Mouse (Mus musculus): ENCODE results near the gene Atg16l2. TPM values are rescaled to one million over a fixed set of nuclear protein-coding genes. Genes with fewer than 3 reads are reported as not detected.

Atg16l2 gene
- polyA plus RNA-seq, 1 experiment from 2014 or later: 5.3 TPM

GRCm38 (mm10) chr7:101263511-101263910 lies 38.5 kb downstream of the Atg16l2 start:
- Histone ChIP-seq H3K27ac (ENCODE audit: low read depth) (no peak overlapping the region), H3K4me1 (ENCODE audit: insufficient read depth) (no peaks in the 10 kb centered on the region), H3K4me3 (ENCODE audit: low read depth, low read length) (no peak overlapping the region), H3K4me2 (ENCODE audit: low read depth, low read length) (no peak overlapping the region), H3K27me3 (ENCODE audit: insufficient read depth, low read length) (no peaks in the 10 kb centered on the region), H3K9ac (replicated peaks) (no peak overlapping the region), H3K9me3 (ENCODE audit: low read length) (no peaks in the 10 kb centered on the region), H3K36me3 (replicated peaks; ENCODE audit: insufficient read depth, low read length) (peaks cover 12% of the 10 kb centered on the region; the same call in 1 of the 2 replicates)
- ATAC-seq (no peak), DNase-seq (no peak)
- TF ChIP-seq CTCF (IDR thresholded peaks at IDR 0.05; ENCODE audit: low read depth) (no peak), EP300 (IDR thresholded peaks at IDR 0.05; ENCODE audit: low read depth) (no peak)

GRCm38 (mm10) chr7:101261941-101262546 lies 40.0 kb downstream of the Atg16l2 start:
- no peak overlapping the region for H3K4me2 ChIP-seq (ENCODE audit: low read depth, low read length)
- WGBS (ENCODE audit: insufficient replicate concordance): 75% methylated on average over 4 of the region's 4 CpGs
- H3K27ac ChIP-seq (ENCODE audit: low read depth): no peak overlapping the region
- DNase-seq (no peak), ATAC-seq (no peak)
- H3K36me3 ChIP-seq (replicated peaks; ENCODE audit: insufficient read depth, low read length): peaks cover 12% of the 10 kb centered on the region; the same call in 1 of the 2 replicates
- H3K4me1 ChIP-seq (ENCODE audit: insufficient read depth): no peaks in the 10 kb centered on the region
- no peak for TF ChIP-seq CTCF (IDR thresholded peaks at IDR 0.05; ENCODE audit: low read depth)
- TF ChIP-seq EP300 (IDR thresholded peaks at IDR 0.05; ENCODE audit: low read depth): no peak
- no peak overlapping the region for H3K4me3 ChIP-seq (ENCODE audit: low read depth, low read length)
- no peaks in the 10 kb centered on the region for H3K27me3 ChIP-seq (ENCODE audit: insufficient read depth, low read length)
- no peaks in the 10 kb centered on the region for H3K9me3 ChIP-seq (ENCODE audit: low read length)
- no peak overlapping the region for H3K9ac ChIP-seq (replicated peaks)

DNA sequence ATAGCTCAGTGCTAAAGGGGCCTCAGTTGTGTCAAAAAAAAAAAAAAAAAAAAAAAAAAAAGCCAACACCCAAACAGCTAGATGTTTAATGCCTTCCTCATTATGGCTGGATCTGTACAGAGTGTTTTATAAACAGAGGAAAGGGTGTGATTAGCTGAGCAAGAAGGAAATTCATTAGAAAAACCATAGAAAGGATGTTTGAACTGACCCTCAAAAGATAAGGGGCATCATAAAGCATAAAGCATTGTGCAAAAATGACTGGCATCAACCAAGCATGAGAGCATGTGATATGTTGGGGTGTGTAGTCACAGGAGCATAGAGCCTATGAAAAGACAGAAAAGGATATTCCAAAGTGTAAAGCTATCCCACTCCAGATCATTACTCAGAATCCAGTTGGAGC lies 43.6 kb downstream of the Atg16l2 start:
- ATAC-seq (no peak), DNase-seq (no peak)
- H3K9ac ChIP-seq (replicated peaks): no peak overlapping the region
- no peak overlapping the region for H3K27ac ChIP-seq (ENCODE audit: low read depth)
- no peaks in the 10 kb centered on the region for H3K4me1 ChIP-seq (ENCODE audit: insufficient read depth)
- no peak overlapping the region for H3K4me2 ChIP-seq (ENCODE audit: low read depth, low read length)
- TF ChIP-seq EP300 (IDR thresholded peaks at IDR 0.05; ENCODE audit: low read depth) (no peak), CTCF (IDR thresholded peaks at IDR 0.05; ENCODE audit: low read depth) (no peak)
- no peaks in the 10 kb centered on the region for H3K27me3 ChIP-seq (ENCODE audit: insufficient read depth, low read length)
- no peak overlapping the region for H3K4me3 ChIP-seq (ENCODE audit: low read depth, low read length)
- H3K9me3 ChIP-seq (ENCODE audit: low read length): no peaks in the 10 kb centered on the region
- peaks cover 14% of the 10 kb centered on the region for H3K36me3 ChIP-seq (replicated peaks; ENCODE audit: insufficient read depth, low read length)

DNA sequence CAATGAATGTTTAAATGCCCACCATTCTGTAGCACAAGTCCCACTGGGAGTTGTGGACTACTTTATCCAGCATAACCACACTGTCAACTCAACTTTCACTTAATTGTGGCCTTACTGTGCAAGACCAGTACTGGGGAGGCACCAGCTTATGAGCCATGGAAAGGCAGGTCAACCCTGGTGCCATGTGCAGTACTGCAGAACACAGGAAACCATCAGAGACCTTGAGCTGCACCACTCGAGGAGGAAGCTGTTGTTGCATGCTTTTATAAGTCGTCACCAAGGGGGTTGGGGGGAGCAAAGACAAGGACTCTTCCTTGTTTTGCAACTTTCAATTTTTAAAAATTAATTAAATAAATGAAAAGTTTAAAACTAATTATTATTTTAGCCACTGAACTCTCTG lies 49.0 kb downstream of the Atg16l2 start:
- H3K27ac ChIP-seq (ENCODE audit: low read depth): no peak overlapping the region
- DNase-seq: no peak
- WGBS (ENCODE audit: insufficient replicate concordance): 25% methylated on average over 2 of the region's 2 CpGs

GRCm38 (mm10) chr7:101249173-101249572 lies 52.9 kb downstream of the Atg16l2 start:
- Histone ChIP-seq H3K36me3 (replicated peaks; ENCODE audit: insufficient read depth, low read length) (peaks cover 16% of the 10 kb centered on the region), H3K9me3 (ENCODE audit: low read length) (no peaks in the 10 kb centered on the region), H3K9ac (replicated peaks) (no peak overlapping the region), H3K4me3 (ENCODE audit: low read depth, low read length) (no peak overlapping the region), H3K27ac (ENCODE audit: low read depth) (no peak overlapping the region), H3K27me3 (ENCODE audit: insufficient read depth, low read length) (no peaks in the 10 kb centered on the region), H3K4me2 (ENCODE audit: low read depth, low read length) (no peak overlapping the region), H3K4me1 (ENCODE audit: insufficient read depth) (no peaks in the 10 kb centered on the region)
- TF ChIP-seq CTCF (IDR thresholded peaks at IDR 0.05; ENCODE audit: low read depth) (no peak), EP300 (IDR thresholded peaks at IDR 0.05; ENCODE audit: low read depth) (no peak)
- WGBS (ENCODE audit: insufficient replicate concordance): 65% methylated on average over 2 of the region's 2 CpGs
- no peak for ATAC-seq
- DNase-seq: no peak

More for the DNA sequence above, 49.0 kb downstream of the Atg16l2 start:
- Histone ChIP-seq H3K9ac (replicated peaks) (no peak overlapping the region), H3K4me1 (ENCODE audit: insufficient read depth) (no peaks in the 10 kb centered on the region), H3K27me3 (ENCODE audit: insufficient read depth, low read length) (no peaks in the 10 kb centered on the region), H3K4me2 (ENCODE audit: low read depth, low read length) (no peak overlapping the region), H3K4me3 (ENCODE audit: low read depth, low read length) (no peak overlapping the region), H3K9me3 (ENCODE audit: low read length) (no peaks in the 10 kb centered on the region), H3K36me3 (replicated peaks; ENCODE audit: insufficient read depth, low read length) (peaks cover 16% of the 10 kb centered on the region)
- TF ChIP-seq CTCF (IDR thresholded peaks at IDR 0.05; ENCODE audit: low read depth): no peak
- TF ChIP-seq EP300 (IDR thresholded peaks at IDR 0.05; ENCODE audit: low read depth): no peak
- ATAC-seq: no peak

DNA sequence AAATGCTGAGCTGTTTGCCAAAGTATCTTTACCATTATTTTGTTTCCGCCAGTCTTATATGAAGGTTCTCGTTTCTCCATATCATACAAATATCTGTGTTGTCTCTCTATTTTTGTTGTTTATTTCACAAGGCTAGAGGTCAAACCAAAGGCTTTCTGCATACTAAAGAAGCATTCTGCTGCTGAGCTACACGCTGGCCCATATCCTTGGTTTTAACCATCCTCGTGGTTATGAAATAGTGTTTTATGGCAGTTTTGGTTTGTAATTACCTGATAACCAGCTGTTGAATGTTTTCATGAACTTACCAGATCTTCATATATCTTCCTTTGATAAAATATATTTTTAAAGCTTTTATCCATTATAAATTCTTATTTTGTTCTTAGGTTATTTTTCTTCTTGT lies 53.3 kb downstream of the Atg16l2 start:
- Histone ChIP-seq H3K9ac (replicated peaks) (no peak overlapping the region), H3K27ac (ENCODE audit: low read depth) (no peak overlapping the region), H3K36me3 (replicated peaks; ENCODE audit: insufficient read depth, low read length) (peaks cover 16% of the 10 kb centered on the region), H3K9me3 (ENCODE audit: low read length) (no peaks in the 10 kb centered on the region), H3K27me3 (ENCODE audit: insufficient read depth, low read length) (no peaks in the 10 kb centered on the region), H3K4me1 (ENCODE audit: insufficient read depth) (no peaks in the 10 kb centered on the region), H3K4me3 (ENCODE audit: low read depth, low read length) (no peak overlapping the region), H3K4me2 (ENCODE audit: low read depth, low read length) (no peak overlapping the region)
- ATAC-seq: no peak
- no peak for DNase-seq
- 81% methylated on average over 4 of the region's 4 CpGs for WGBS (ENCODE audit: insufficient replicate concordance)
- no peak for TF ChIP-seq EP300 (IDR thresholded peaks at IDR 0.05; ENCODE audit: low read depth)
- no peak for TF ChIP-seq CTCF (IDR thresholded peaks at IDR 0.05; ENCODE audit: low read depth)

All from liver, postnatal 0 days (tissue).